Mouse (Mus musculus) kidney, postnatal 4 days (tissue): ENCODE data around the gene Gad1.
A peak's percentile ranks its signal among the peaks of the same experiment; 100 is the strongest.

ENCODE experiments used
- DNase-seq, 2 experiments: peaks; one replicate each; pipeline ENCODE4 v3.0.0; 2021; ENCODE audit warnings: mixed read lengths in 2 of 2

Gene Gad1

GRCm38 (mm10) chr2:70552772-70553171, at the start of gene Gad1:
Gene Gad1, plus strand, starts transcription at chr2:70553072.
- no peak for DNase-seq

DNA sequence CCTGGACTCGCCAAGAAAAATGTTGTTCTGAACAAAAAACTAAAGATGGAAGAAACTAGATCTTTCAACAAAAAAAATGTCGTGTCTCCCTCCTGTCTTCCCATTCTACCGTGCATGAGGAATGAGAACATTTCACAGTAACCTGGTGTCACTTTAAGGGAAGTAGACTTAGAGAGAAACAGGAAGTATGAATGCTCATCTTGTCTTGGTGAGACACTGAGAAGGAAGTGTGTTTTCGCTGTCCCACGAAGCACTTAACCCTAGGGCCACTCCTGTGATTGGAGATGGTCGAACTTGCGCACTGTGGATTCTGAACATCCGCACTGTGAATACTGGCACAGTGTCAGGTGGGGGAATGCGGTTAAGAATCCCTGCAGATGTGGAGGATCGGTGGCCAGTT, 49.4 kb upstream of the Gad1 start:
- no peak for DNase-seq

DNA sequence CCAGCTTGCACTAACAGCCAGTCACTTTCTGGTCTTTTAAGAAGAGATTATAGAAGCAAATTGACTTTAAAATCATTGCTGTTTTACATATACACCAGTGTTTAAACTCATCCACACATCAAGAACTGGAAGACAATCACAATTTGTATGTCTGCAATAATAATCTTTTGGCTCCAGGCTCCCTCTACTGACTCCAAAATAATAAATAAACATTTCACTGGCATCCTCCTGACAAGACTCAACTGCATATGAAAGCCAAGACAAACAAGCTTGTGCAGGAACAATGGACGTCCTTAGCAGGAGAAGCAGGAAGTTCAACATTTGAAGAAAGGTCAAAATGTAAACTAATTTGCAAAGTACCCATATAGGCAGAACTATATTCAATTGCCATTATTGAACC, 47.6 kb upstream of the Gad1 start:
- no peak for DNase-seq

- no peak for DNase-seq
These were observed 47.0 kb upstream of the Gad1 start for GRCm38 (mm10) chr2:70505896-70506295.

DNA sequence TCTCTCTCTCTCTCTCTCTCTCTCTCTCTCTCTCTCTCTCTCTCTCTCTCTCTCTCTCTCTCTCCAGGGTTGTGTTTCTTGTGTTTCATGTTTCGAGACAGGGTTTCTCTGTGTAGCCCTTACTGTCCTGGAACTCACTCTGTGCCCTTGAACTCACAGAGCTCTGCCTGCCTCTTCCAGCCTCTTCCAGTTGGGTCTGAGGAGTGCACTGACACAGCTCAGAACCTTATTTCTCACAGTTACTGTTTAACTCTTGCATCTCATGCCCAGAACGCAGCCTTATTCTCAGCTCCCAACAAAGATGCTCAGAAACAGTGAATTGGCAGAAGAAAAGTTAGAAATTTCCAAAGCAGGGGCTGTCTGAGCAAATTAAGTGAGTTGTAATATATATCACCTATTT, 46.5 kb upstream of the Gad1 start:
- DNase-seq, result no peak

DNA sequence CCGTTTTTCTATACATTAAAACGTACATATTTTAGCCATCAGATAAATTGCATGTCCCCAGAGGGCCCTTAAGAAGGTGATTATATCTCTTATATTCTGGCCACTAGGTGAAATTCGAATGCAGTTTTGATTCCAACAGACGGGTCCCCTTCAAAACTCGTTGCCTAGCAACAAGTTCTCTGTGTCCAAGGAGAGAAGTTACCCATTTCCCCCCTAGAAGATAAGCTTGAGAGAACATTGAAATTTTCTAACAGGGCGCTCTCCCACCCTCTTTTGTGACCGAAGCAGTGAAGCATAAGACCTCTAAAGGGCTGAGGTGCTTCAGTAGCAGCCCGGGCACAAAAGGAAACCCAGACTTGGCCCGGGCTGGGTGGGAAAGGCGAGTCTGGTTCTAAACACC, 44.4 kb upstream of the Gad1 start, which contains the start of gene Erich2:
TSS of gene Erich2 (plus strand) at position 324 of the 400 bp plus-strand sequence.
- no peak for DNase-seq

GRCm38 (mm10) chr2:70509021-70509632, 43.7 kb upstream of the Gad1 start:
- DNase-seq, result peak; percentile 93 to 95

DNA sequence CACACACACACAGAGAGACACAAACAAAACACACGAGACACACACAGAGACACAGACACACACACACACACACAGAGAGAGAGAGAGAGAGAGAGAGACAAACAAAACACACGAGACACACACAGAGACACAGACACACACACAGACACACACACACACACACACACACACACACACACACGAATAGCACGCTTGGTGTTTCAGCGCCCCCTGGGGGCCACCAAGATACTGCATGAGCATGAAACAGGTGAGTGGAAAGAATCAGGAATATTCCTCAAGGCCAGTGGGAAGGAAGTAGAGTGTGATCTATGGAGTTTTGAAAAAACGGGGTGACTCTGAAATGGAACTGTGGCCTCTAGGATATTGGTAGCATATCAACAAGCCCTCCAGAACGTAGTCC, 14.6 kb upstream of the Gad1 start:
- peak; percentile 78 for DNase-seq

- no peak for DNase-seq
These were observed 2.2 kb upstream of the Gad1 start for GRCm38 (mm10) chr2:70550671-70551070.

GRCm38 (mm10) chr2:70551446-70551845, 1.4 kb upstream of the Gad1 start:
- no peak for DNase-seq

GRCm38 (mm10) chr2:70552067-70552598, 739 bp upstream of the Gad1 start:
- no peak for DNase-seq

DNA sequence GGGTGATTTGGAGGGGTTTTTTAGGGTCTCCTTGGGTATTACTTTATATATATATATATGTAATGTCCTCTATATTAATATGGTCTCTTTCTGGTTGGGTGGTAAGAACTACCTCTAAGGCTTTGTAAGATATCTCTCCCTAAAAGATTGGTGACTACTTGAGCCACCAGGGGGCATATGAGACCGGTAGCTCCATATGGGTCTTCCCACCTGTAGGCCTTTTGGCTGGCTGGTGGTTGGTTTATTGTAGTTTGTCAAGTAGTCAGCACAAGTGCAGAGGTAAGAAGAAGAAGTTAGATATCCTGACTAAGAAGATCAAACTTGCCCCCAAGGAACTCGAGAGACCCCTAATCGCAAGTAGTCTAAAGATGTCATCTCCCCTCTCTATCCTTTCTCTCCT, 954 bp downstream of the Gad1 start:
- no peak for DNase-seq

DNA sequence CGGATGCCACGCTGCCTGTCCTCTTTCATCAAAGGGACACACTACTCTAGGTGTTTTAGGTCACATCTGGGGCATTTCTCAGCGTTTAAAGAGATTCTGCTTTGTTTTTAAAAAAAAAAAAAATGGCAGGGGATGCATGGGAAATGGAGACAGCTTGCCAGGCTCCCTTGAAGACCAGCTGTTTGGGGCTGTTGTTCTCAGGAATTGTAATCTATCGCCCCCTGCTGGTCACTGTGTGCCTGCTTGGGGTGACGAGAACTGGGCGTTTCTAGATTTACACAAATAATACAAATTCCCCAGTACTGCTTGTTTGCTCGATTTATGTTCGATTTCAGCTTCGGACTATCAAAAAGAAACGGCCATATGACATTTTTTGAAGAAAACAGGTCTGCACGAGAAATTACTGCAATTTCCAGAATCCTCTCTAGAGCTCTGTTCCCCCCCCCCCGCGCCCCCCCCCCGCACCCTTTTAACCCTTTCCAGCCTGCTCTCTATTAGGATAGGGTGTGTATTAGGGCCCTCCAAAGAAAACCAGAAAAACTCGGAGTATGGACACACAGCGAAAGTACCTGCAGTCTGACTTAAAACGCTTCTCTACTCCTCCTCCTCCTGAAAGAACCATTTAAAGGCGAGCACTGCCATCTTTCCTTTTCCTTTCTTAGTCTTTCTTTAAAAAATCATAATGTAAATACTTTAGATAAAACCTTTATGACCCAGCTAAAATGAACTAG, 5.4 kb downstream of the Gad1 start:
- peak; percentile 85 to 89 for DNase-seq

- no peak for DNase-seq
These were observed 6.1 kb downstream of the Gad1 start for GRCm38 (mm10) chr2:70558843-70559451.

DNA sequence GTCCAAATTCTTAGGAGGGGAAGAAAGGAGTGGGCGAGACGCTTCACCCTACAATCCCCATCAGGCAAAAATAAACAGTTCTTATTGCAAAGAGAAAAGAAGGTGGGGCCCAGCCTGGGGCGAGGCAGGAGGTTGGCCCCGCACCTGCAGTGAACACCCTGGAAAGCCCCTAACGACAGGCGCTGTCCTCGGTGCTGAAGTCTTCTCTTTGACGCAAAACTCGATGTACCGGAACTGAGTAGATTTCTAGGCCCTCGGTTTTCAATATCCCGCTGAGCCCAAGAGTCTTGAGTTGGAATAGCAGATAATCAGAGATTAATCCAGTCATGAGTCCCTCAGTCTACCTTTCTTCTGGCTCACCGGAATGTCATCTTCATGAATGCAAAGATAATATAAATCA, 6.6 kb downstream of the Gad1 start:
- peak; percentile 91 for DNase-seq

GRCm38 (mm10) chr2:70561077-70561795, 8.4 kb downstream of the Gad1 start:
- DNase-seq, result peak; percentile 68 to 74

DNA sequence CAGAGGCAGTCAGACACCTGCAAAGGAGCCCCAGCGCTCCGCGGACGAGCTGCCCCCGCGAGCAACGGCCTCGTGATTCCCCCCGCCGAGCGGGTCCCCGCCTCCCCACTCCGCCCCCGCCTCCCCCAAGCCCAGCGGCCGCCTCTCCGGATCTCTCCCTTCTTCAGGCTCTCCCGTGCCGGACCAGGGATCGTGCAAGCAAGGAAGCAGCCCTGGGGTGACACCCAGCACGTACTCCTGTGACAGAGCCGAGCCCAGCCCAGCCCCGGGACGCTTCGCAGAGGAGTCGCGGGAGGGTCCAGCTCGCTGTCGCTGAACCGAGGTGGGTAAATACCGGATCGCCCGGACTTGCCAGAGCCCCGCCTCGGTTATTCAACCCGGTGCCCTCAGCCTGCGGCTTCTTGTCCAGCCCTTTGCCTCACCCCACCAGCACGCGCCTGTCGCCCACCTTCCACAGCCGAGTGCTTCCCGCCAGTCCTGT, 9.2 kb downstream of the Gad1 start:
- peak; percentile 42 to 55 for DNase-seq

DNA sequence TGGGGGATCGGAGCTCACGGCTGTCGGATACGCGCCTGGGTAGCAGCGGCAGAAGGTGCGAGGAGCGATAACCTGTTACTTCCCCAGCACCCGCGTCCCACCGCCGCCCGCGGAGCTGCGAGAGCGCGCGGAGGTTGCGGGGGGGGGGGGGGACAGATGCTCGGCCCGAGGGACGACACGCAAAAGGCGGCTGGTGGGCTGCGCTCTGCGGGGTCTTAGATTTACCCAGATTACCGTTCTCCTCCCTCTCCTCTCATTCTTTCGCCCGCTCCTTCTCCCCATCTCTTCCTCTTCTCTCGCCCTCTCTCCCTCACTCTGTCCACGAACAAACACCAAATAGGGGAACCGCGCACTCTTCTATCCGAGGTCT, 9.7 kb downstream of the Gad1 start:
- no peak for DNase-seq

DNA sequence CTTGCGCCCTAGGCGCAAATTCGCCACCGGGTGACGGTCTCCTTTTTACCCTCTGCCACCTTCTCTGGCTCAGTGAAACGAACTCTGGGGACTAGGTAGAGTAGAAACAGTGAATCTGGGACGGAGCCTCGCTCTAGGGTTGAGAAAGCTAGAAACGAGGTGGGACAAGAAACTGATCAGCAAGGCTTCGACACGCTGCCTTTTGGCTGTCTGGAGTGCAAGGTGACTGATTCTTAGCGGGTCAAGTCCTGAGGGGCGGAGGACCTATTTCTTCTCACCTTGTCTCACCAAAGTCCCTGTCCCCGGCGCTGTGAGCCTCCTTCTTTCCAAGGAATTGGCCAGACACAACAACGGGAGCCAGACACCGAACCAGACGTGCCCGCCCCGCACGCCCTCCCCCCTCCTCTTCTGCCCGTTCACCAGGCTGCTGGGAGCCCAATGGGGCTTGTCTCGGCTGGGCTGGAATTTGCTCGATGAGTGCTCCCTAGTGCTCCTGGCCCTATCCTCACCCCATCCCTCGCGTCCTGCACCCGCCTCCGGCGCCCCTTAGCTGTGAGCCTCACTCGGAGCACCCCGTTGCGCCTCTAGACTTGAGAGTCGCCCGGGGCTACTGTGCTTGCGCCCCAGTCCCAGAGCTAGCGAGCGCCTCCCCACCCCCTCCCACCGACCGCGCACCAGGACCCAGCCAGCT, 10.3 kb downstream of the Gad1 start:
- peak; percentile 6 to 17 for DNase-seq

- DNase-seq, result no peak
These were observed 11.1 kb downstream of the Gad1 start for GRCm38 (mm10) chr2:70563721-70564645.

DNA sequence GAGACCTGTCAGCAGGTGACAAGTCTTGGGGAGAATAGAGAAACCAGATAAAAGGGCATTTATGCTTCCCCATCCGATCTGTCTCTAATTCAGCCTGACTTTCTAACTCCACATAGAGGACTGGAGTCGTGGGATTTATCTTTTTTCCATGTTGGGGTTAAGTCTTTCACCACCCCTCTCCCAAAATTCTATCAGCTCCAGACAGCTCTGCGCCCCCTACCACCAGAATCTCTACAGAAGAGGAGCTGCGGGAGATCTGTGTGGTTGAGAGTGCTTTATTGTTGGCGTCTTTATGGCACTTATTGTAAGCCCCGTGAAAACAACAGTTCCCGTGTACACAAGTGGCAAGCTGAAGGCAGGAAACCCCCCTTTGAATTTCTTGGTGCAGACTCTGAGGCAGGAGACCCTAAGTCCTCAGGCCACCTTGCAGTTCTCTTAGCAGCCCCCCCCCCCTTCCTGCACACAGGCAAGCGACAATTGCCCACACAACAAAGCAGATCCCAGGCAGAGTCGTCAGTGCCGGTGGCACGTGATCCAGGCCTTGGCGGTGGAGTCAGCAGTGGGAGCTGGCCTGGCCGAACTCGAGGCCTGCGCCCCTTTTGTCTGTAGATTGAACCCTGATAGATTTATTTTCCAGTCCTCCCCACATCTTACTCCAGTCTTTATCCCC, 11.9 kb downstream of the Gad1 start:
- peak in 1 of 2 experiments; percentile 12 for DNase-seq
